Mouse (Mus musculus) ES-Bruce4 (cell line): ENCODE data around the gene Zfp870. TPM values are rescaled to one million over a fixed set of nuclear protein-coding genes. Genes with fewer than 3 reads are reported as not detected.

Experiments used
- H3K27ac ChIP-seq: 2 replicates; pipeline ENCODE4 v1.5.1; 2012; ENCODE audit warnings: low read length, inconsistent platforms; ENCODE audit not compliant: insufficient read depth
- H3K27me3 ChIP-seq: 2 replicates; pipeline ENCODE4 v1.6.1; 2012; ENCODE audit warnings: mild to moderate bottlenecking, low read length, inconsistent platforms; ENCODE audit not compliant: control insufficient read depth, poor library complexity, insufficient read depth, severe bottlenecking
- H3K36me3 ChIP-seq: 2 replicates; pipeline ENCODE4 v1.6.1; 2012; ENCODE audit warnings: inconsistent platforms, mild to moderate bottlenecking, low read length, moderate library complexity; ENCODE audit not compliant: control insufficient read depth, poor library complexity, insufficient read depth, severe bottlenecking
- H3K4me1 ChIP-seq: one replicate; pipeline ENCODE4 v1.8.1; 2011; ENCODE audit warnings: low read length; ENCODE audit not compliant: control insufficient read depth, insufficient read depth
- H3K4me3 ChIP-seq: 2 replicates; pipeline ENCODE4 v1.5.1; 2011; ENCODE audit warnings: low read depth, mild to moderate bottlenecking, low read length
- H3K9ac ChIP-seq: 2 replicates; pipeline ENCODE4 v1.6.1; 2012; ENCODE audit warnings: low read depth, mild to moderate bottlenecking, inconsistent platforms; ENCODE audit not compliant: poor library complexity, severe bottlenecking
- H3K9me3 ChIP-seq: replicated peaks from 2 replicates; pipeline ENCODE4 v1.6.1; 2012; ENCODE audit warnings: mild to moderate bottlenecking, low read length, inconsistent platforms; ENCODE audit not compliant: control insufficient read depth, poor library complexity, insufficient read depth, severe bottlenecking
- CTCF ChIP-seq: IDR thresholded peaks from one replicate; pipeline ENCODE4 v1.8.1; 2011; ENCODE audit warnings: low read depth, low read length
- EP300 ChIP-seq: IDR thresholded peaks from 2 replicates; pipeline ENCODE4 v1.6.1; 2011; ENCODE audit warnings: low read depth, low read length; ENCODE audit not compliant: insufficient read depth
- POLR2A ChIP-seq: IDR thresholded peaks from one replicate; pipeline ENCODE4 v1.8.1; 2011; ENCODE audit warnings: low read length; ENCODE audit not compliant: insufficient read depth
- polyA plus RNA-seq: library from polyadenylated mRNA; stranded (reverse); fragments of >200 nt; gene quantifications from 2 replicates; pipeline ENCODE4 v1.2.4, GENCODE M21; 2011; ENCODE audit warnings: low read depth; ENCODE audit not compliant: missing spikeins, insufficient read depth, insufficient read length

Zfp870 gene
- polyA plus RNA-seq: 17.6 and 19.0 TPM in 2 replicates

- Histone ChIP-seq H3K9me3 (no peaks in the 10 kb centered on the region), H3K4me3 (peak within 1 kb of the TSS; percentile 77), H3K27ac (peak within 1 kb of the TSS; percentile 85), H3K27me3 (no peaks in the 10 kb centered on the region), H3K4me1 (peaks cover 1% of the 10 kb centered on the region), H3K9ac (peak within 1 kb of the TSS; percentile 62), H3K36me3 (no peaks in the 10 kb centered on the region)
- peak; percentile 43 for TF ChIP-seq POLR2A
- no peak for TF ChIP-seq EP300
- peak; percentile 26 for TF ChIP-seq CTCF
Observed at GRCm38 (mm10) chr17:32891239-32892180, at the start of gene Zfp870. Gene Zfp870 (minus strand): TSS chr17:32891642.

GRCm38 (mm10) chr17:32939831-32940230 lies 48.4 kb upstream of the Zfp870 start:
- Histone ChIP-seq H3K27me3 (no peaks in the 10 kb centered on the region; the same call in 1 of the 2 replicates), H3K9me3 (no peaks in the 10 kb centered on the region), H3K4me3 (no peak overlapping the region), H3K4me1 (no peaks in the 10 kb centered on the region), H3K36me3 (no peaks in the 10 kb centered on the region), H3K9ac (no peak overlapping the region), H3K27ac (no peak overlapping the region)
- TF ChIP-seq POLR2A: no peak
- no peak for TF ChIP-seq EP300
- no peak for TF ChIP-seq CTCF

- TF ChIP-seq CTCF (no peak), EP300 (no peak), POLR2A (no peak)
- no peak overlapping the region for H3K9ac ChIP-seq
- no peaks in the 10 kb centered on the region for H3K9me3 ChIP-seq
- no peak overlapping the region for H3K27ac ChIP-seq
- H3K36me3 ChIP-seq: no peaks in the 10 kb centered on the region
- no peak overlapping the region for H3K4me3 ChIP-seq
- no peaks in the 10 kb centered on the region for H3K27me3 ChIP-seq
- no peaks in the 10 kb centered on the region for H3K4me1 ChIP-seq
Observed at GRCm38 (mm10) chr17:32927803-32928202, 36.4 kb upstream of the Zfp870 start.

GRCm38 (mm10) chr17:32924658-32925312 lies 33.3 kb upstream of the Zfp870 start:
- no peak overlapping the region for H3K27ac ChIP-seq
- H3K9ac ChIP-seq: peak overlapping the region; percentile 66
- peak overlapping the region; percentile 86 for H3K4me3 ChIP-seq
- H3K9me3 ChIP-seq: no peaks in the 10 kb centered on the region
- no peaks in the 10 kb centered on the region for H3K36me3 ChIP-seq
- H3K4me1 ChIP-seq: no peaks in the 10 kb centered on the region
- no peaks in the 10 kb centered on the region for H3K27me3 ChIP-seq
- no peak for TF ChIP-seq EP300
- TF ChIP-seq POLR2A: peak; percentile 67
- no peak for TF ChIP-seq CTCF

GRCm38 (mm10) chr17:32923681-32924080 lies 32.2 kb upstream of the Zfp870 start:
- Histone ChIP-seq H3K36me3 (no peaks in the 10 kb centered on the region), H3K9me3 (no peaks in the 10 kb centered on the region), H3K27me3 (no peaks in the 10 kb centered on the region; the same call in 1 of the 2 replicates), H3K4me3 (no peak overlapping the region), H3K4me1 (no peaks in the 10 kb centered on the region), H3K27ac (no peak overlapping the region), H3K9ac (peak overlapping the region; percentile 66; the same call in 1 of the 2 replicates)
- no peak for TF ChIP-seq CTCF
- no peak for TF ChIP-seq EP300
- no peak for TF ChIP-seq POLR2A
